Mouse (Mus musculus): Measurements from ENCODE around the gene Slmap.
A peak's percentile ranks its signal among the peaks of the same experiment; 100 is the strongest.
"Not testable (repeated sequence)": the region's sequence is repeated elsewhere in the genome, so short reads cannot be mapped to it uniquely, and the experiment has no call there.

Gene Slmap

GRCm38 (mm10) chr14:26398508-26399160, 136.1 kb downstream of the Slmap start:
- no peak for DNase-seq (ENCODE audit: extremely low read depth, low read depth)

GRCm38 (mm10) chr14:26391866-26392265, 142.9 kb downstream of the Slmap start:
- no peak for DNase-seq (ENCODE audit: extremely low read depth, low read depth)

- DNase-seq (ENCODE audit: extremely low read depth, low read depth), result not testable (repeated sequence)
Observed at GRCm38 (mm10) chr14:26388961-26389360, 145.8 kb downstream of the Slmap start.

- DNase-seq (ENCODE audit: extremely low read depth, low read depth), result not testable (repeated sequence)
Observed at GRCm38 (mm10) chr14:26386999-26387398, 147.7 kb downstream of the Slmap start.

GRCm38 (mm10) chr14:26385659-26386058, 149.1 kb downstream of the Slmap start:
- DNase-seq (ENCODE audit: extremely low read depth, low read depth), result not testable (repeated sequence)

GRCm38 (mm10) chr14:26379071-26379470, 155.7 kb downstream of the Slmap start:
- no peak for DNase-seq (ENCODE audit: extremely low read depth, low read depth)

- peak; percentile 35 for DNase-seq (ENCODE audit: extremely low read depth, low read depth)
Observed at GRCm38 (mm10) chr14:26376652-26377051, 158.1 kb downstream of the Slmap start.

All from MEL-GATA-1-ER (cell line).